Mouse (Mus musculus) bone marrow, adult 2 months (tissue): ENCODE data around the gene Kcnab2.

Experiments used
- CTCF ChIP-seq: fragments of 200-500 bp; IDR thresholded peaks from 2 replicates; pipeline ENCODE4 v1.5.1; 2011; ENCODE audit warnings: low read length, control low read depth; ENCODE audit not compliant: control insufficient read depth, insufficient read depth
- POLR2A ChIP-seq: fragments of 200-500 bp; IDR thresholded peaks from 2 replicates; pipeline ENCODE4 v1.6.1; 2011; ENCODE audit warnings: low read depth, mild to moderate bottlenecking, control low read depth, low read length, borderline replicate concordance; ENCODE audit not compliant: control insufficient read depth

- TF ChIP-seq CTCF (no peak), POLR2A (no peak)
Observed at GRCm38 (mm10) chr4:152405143-152405542, 72.5 kb downstream of the Kcnab2 start.
